Mouse (Mus musculus): Measurements from ENCODE around the gene Sv2c.
"Not testable (repeated sequence)": the region's sequence is repeated elsewhere in the genome, so short reads cannot be mapped to it uniquely, and the experiment has no call there.

Gene Sv2c

GRCm38 (mm10) chr13:96132401-96132816 is at the start of gene Sv2c:
TSS of gene Sv2c (minus strand) at chr13:96132577.
- no peak for DNase-seq

GRCm38 (mm10) chr13:96180671-96181161 is 48.3 kb upstream of the Sv2c start:
- DNase-seq: no peak

- no peak for DNase-seq
These were observed 43.3 kb upstream of the Sv2c start for GRCm38 (mm10) chr13:96175591-96176212.

GRCm38 (mm10) chr13:96173686-96174085 is 41.3 kb upstream of the Sv2c start:
- DNase-seq: no peak

GRCm38 (mm10) chr13:96172290-96172689 is 39.9 kb upstream of the Sv2c start:
- no peak for DNase-seq

GRCm38 (mm10) chr13:96168991-96169665 is 36.8 kb upstream of the Sv2c start:
- no peak for DNase-seq

- no peak for DNase-seq
These were observed 34.2 kb upstream of the Sv2c start for GRCm38 (mm10) chr13:96166593-96166992.

GRCm38 (mm10) chr13:96133363-96134100 is 1.2 kb upstream of the Sv2c start:
- no peak for DNase-seq

GRCm38 (mm10) chr13:96132833-96133232 is 456 bp upstream of the Sv2c start:
- DNase-seq: no peak

GRCm38 (mm10) chr13:96131911-96132310 is 466 bp downstream of the Sv2c start:
- DNase-seq: no peak

GRCm38 (mm10) chr13:96131050-96131449 is 1.3 kb downstream of the Sv2c start:
- DNase-seq: no peak

GRCm38 (mm10) chr13:96129081-96129480 is 3.3 kb downstream of the Sv2c start:
- no peak for DNase-seq

- DNase-seq: no peak
These were observed 5.7 kb downstream of the Sv2c start for GRCm38 (mm10) chr13:96126669-96127068.

- DNase-seq: no peak
These were observed 7.4 kb downstream of the Sv2c start for GRCm38 (mm10) chr13:96125011-96125410.

- DNase-seq: no peak
These were observed 19.7 kb downstream of the Sv2c start for GRCm38 (mm10) chr13:96112711-96113110.

GRCm38 (mm10) chr13:96110767-96111166 is 21.6 kb downstream of the Sv2c start:
- DNase-seq: no peak

- no peak for DNase-seq
These were observed 26.0 kb downstream of the Sv2c start for GRCm38 (mm10) chr13:96106367-96106766.

- no peak for DNase-seq
These were observed 41.4 kb downstream of the Sv2c start for GRCm38 (mm10) chr13:96090929-96091328.

- no peak for DNase-seq
These were observed 46.6 kb downstream of the Sv2c start for GRCm38 (mm10) chr13:96085581-96086302.

GRCm38 (mm10) chr13:96081754-96082153 is 50.6 kb downstream of the Sv2c start, which contains the start of gene Gm17190:
TSS of gene Gm17190 (plus strand) at chr13:96082054.
- not testable (repeated sequence) for DNase-seq

GRCm38 (mm10) chr13:96081276-96081675 is 51.1 kb downstream of the Sv2c start, which contains the start of gene Gm20075:
TSS of gene Gm20075 (minus strand) at chr13:96081376.
- DNase-seq: not testable (repeated sequence)

GRCm38 (mm10) chr13:96073555-96073954 is 58.8 kb downstream of the Sv2c start:
- DNase-seq: no peak

GRCm38 (mm10) chr13:96052755-96053154 is 79.6 kb downstream of the Sv2c start:
- no peak for DNase-seq

Data from lung, postnatal 36 days (tissue).